ENCODE assay signal across 22 mouse cellular contexts in genomic region chr12:33256426-33256825, GRCm38 (mm10).
DNase-seq lines count a peak whose midpoint lies in the region; TF ChIP-seq lines count a peak whose summit lies in the region.
"Had no signal": no experiment of that assay in that cellular context is flagged by ENCODE, and none has a peak within 500 bp of the region (broad histone marks: within the 10 kb centered on the region; RNA-seq: fewer than 3 reads in every experiment).

No protein-coding gene starts in this region.

- TF ChIP-seq POLR2A in testis, adult 2 months (IDR thresholded peaks at IDR 0.05; ENCODE audit: control insufficient read depth, low read depth, low read length), result no peak

- peak; percentile 66 for DNase-seq in gastrocnemius, adult 18-20 months (ENCODE audit: low spot score)
- DNase-seq in gastrocnemius, postnatal 4 days (ENCODE audit: low spot score in 2 of 2), result no peak
- DNase-seq in heart, adult 11 months, result peak; percentile 64
- no peak for DNase-seq in heart, adult 9 months (ENCODE audit: low spot score in 2 of 2)
- DNase-seq in testis, postnatal 10 days (ENCODE audit: low spot score), result no peak
- peak; percentile 54 for DNase-seq in skeletal muscle tissue, adult 2 months (ENCODE audit: low read depth, low spot score)
- DNase-seq in natural killer cell, adult 2 months (ENCODE audit: low spot score in 2 of 2), result no peak
- DNase-seq: adrenal gland, adult 2 months; adrenal gland, postnatal 10 days; adrenal gland, postnatal 25 days; cerebellum, adult 11-12 months; cerebellum, adult 2 months; cerebellum, adult 9-11 months; cerebellum, postnatal 14 days; cerebellum, postnatal 36 days; embryo, embryonic 11 days had no signal

- TF ChIP-seq CTCF in testis, adult 2 months (IDR thresholded peaks at IDR 0.05; ENCODE audit: control insufficient read depth, insufficient read depth, insufficient replicate concordance, low read depth, low read length), result no peak

- H3K4me1 ChIP-seq in testis, adult 2 months (ENCODE audit: control insufficient read depth, insufficient read depth, low read length), result no peaks in the 10 kb centered on the region

- H3K4me3 ChIP-seq in testis, adult 2 months (ENCODE audit: control insufficient read depth, low read depth, low read length), result peak overlapping the region; percentile 56; the same call in 1 of the 2 replicates
- H3K4me3 ChIP-seq: embryonic facial prominence, embryonic 13.5 days; embryonic facial prominence, embryonic 15.5 days; erythroblast, embryonic 14.5 days; forebrain, embryonic 10.5 days; forebrain, embryonic 12.5 days had no signal

- no peaks in the 10 kb centered on the region for H3K36me3 ChIP-seq in testis, adult 2 months (ENCODE audit: control insufficient read depth, insufficient read depth, low read length)
- H3K36me3 ChIP-seq: embryonic facial prominence, embryonic 13.5 days; forebrain, embryonic 10.5 days; forebrain, embryonic 12.5 days had no signal

- H3K27ac ChIP-seq in testis, adult 2 months (ENCODE audit: control insufficient read depth, insufficient read depth, low read depth, low read length), result no peak overlapping the region
- H3K27ac ChIP-seq: embryonic facial prominence, embryonic 13.5 days; embryonic facial prominence, embryonic 15.5 days; forebrain, embryonic 10.5 days; forebrain, embryonic 12.5 days had no signal

- no peaks in the 10 kb centered on the region for H3K27me3 ChIP-seq in testis, adult 2 months (ENCODE audit: control insufficient read depth, insufficient read depth, low read length)
- H3K27me3 ChIP-seq: embryonic facial prominence, embryonic 13.5 days; embryonic facial prominence, embryonic 15.5 days; forebrain, embryonic 12.5 days had no signal

Comparison
In these comparisons a context has a peak if more than half of its experiments do, and no peak if none do; other contexts are left out.
1. DNase-seq: peak in gastrocnemius, adult 18-20 months (single experiment), heart, adult 11 months (single experiment) and skeletal muscle tissue, adult 2 months (single experiment); none in gastrocnemius, postnatal 4 days (0 of 2), heart, adult 9 months (0 of 2), testis, postnatal 10 days (single experiment) and natural killer cell, adult 2 months (0 of 2).